Mouse (Mus musculus) liver, embryonic 14.5 days (tissue): ENCODE results near the gene Nop53. TPM values are rescaled to one million over a fixed set of nuclear protein-coding genes. Genes with fewer than 3 reads are reported as not detected.

Experiments used
- ATAC-seq: fragments of 200-750 bp; cut with Nextera tagmentation; 2 replicates; pipeline ENCODE4 v1.8.0; 2017; ENCODE audit warnings: moderate number of reproducible peaks, mild to moderate bottlenecking, moderate library complexity; ENCODE audit not compliant: insufficient read depth
- DNase-seq, 3 experiments: peaks; one replicate each; pipeline ENCODE4 v3.0.0-alpha.2; 2012 to 2013; ENCODE audit warnings: low read depth in 3 of 3, low spot score in 3 of 3
- H3K27ac ChIP-seq: fragments of 300-500 bp; sonication (generic); 2 replicates; pipeline ENCODE4 v1.5.1; 2014; ENCODE audit warnings: moderate library complexity, mild to moderate bottlenecking, control low read depth, inconsistent platforms
- H3K27me3 ChIP-seq: fragments of 300-500 bp; sonication (generic); 2 replicates; pipeline ENCODE4 v1.6.1; 2014; ENCODE audit warnings: mild to moderate bottlenecking, low read length, moderate library complexity; ENCODE audit not compliant: control insufficient read depth, insufficient read depth
- H3K36me3 ChIP-seq: fragments of 300-500 bp; sonication (generic); replicated peaks from 2 replicates; pipeline ENCODE4 v1.6.1; 2014; ENCODE audit warnings: low read depth; ENCODE audit not compliant: control insufficient read depth, insufficient read depth
- H3K4me1 ChIP-seq, 2 experiments: fragments of 200-500 bp in 1 of 2; fragments of 300-500 bp in 1 of 2; sonication (generic) in 1 of 2; replicated peaks; 2 replicates each; pipeline ENCODE4 v1.6.1; 2012 to 2014; ENCODE audit warnings: antibody characterized with exemption in 1 of 2, inconsistent platforms in 1 of 2, low read length in 1 of 2; ENCODE audit not compliant: control insufficient read depth in 2 of 2, insufficient read depth in 2 of 2
- H3K4me2 ChIP-seq: fragments of 300-500 bp; sonication (generic); 2 replicates; pipeline ENCODE4 v1.6.1; 2014; ENCODE audit warnings: low read depth, mild to moderate bottlenecking, control low read depth, moderate library complexity
- H3K4me3 ChIP-seq, 2 experiments: fragments of 200-500 bp in 1 of 2; fragments of 300-500 bp in 1 of 2; sonication (generic) in 1 of 2; 2 replicates each; pipeline ENCODE4 v1.5.1; 2012 to 2014; ENCODE audit warnings: low read depth in 2 of 2, low read length in 2 of 2, mild to moderate bottlenecking in 2 of 2, control low read depth in 1 of 2, inconsistent platforms in 1 of 2, moderate library complexity in 1 of 2; ENCODE audit not compliant: insufficient read depth in 1 of 2
- H3K9ac ChIP-seq: fragments of 300-500 bp; sonication (generic); replicated peaks from 2 replicates; pipeline ENCODE4 v1.6.1; 2014; ENCODE audit warnings: mild to moderate bottlenecking, control low read depth, moderate library complexity
- H3K9me3 ChIP-seq: fragments of 300-500 bp; sonication (generic); 2 replicates; pipeline ENCODE4 v1.6.1; 2016; ENCODE audit warnings: low read length, mixed read lengths; ENCODE audit not compliant: control insufficient read depth
- CTCF ChIP-seq: IDR thresholded peaks from 2 replicates; pipeline ENCODE4 v1.5.1; 2016; ENCODE audit warnings: antibody characterized with exemption, low read depth, control low read depth
- EP300 ChIP-seq: IDR thresholded peaks from 2 replicates; pipeline ENCODE4 v1.6.1; 2016; ENCODE audit warnings: antibody characterized with exemption, low read depth
- WGBS: fragments of 180-500 bp; shearing (Covaris S2); extraction: QIAGEN DNeasy Blood & Tissue Kit; methylation state at CpG from one replicate; pipeline ENCODE4 v1.1.7; 2014; ENCODE audit not compliant: insufficient replicate concordance; 5-methylcytosine and 5-hydroxymethylcytosine counted together
- polyA plus RNA-seq, 2 experiments: library from polyadenylated mRNA; depleted of rRNA in 1 of 2; stranded (reverse) in 1 of 2; unstranded in 1 of 2; fragments of >200 nt; fragmentation: Nextera tagmentation in 1 of 2; extraction: Ambion mirVana in 1 of 2; gene quantifications; 2 replicates each; pipeline versions ENCODE4 v1.2.1 to v1.2.3; 2012 to 2014

The Nop53 gene
- polyA plus RNA-seq (2012; rRNA removed) (32.1 and 56.9 TPM in 2 replicates), polyA plus RNA-seq (2014; fragmentation: Nextera tagmentation; extraction: Ambion mirVana) (75.9 and 96.8 TPM in 2 replicates)

- DNase-seq (peak; percentile 96 to 97 (median 96)), ATAC-seq (peak; percentile 87)
- peak within 1 kb of the TSS; percentile 90 for H3K4me2 ChIP-seq
- H3K36me3 ChIP-seq = peaks cover 34% of the 10 kb centered on the region
- peak within 1 kb of the TSS; percentile 79 to 84 for H3K4me3 ChIP-seq
- TF ChIP-seq EP300 = no peak
- TF ChIP-seq CTCF = no peak
- H3K9ac ChIP-seq = peak within 1 kb of the TSS; percentile 67
- no peaks in the 10 kb centered on the region for H3K27me3 ChIP-seq
- peaks cover 28 to 33% of the 10 kb centered on the region in 2 experiments for H3K4me1 ChIP-seq
- peak within 1 kb of the TSS; percentile 73 for H3K27ac ChIP-seq
- WGBS = 2% methylated on average over 59 of the region's 59 CpGs
- H3K9me3 ChIP-seq = no peaks in the 10 kb centered on the region
These were observed at the start of gene Nop53 for GRCm38 (mm10) chr7:15945721-15946536. Gene Nop53 (minus strand): TSS chr7:15946074.

- Histone ChIP-seq H3K36me3 (no peaks in the 10 kb centered on the region; the same call in none of the 2 replicates), H3K4me2 (no peak overlapping the region), H3K27ac (no peak overlapping the region), H3K27me3 (no peaks in the 10 kb centered on the region), H3K9me3 (no peaks in the 10 kb centered on the region), H3K4me1 (0 out of 4 replicates have a peak, but pooled peaks cover 0 to 3% of the 10 kb centered on the region in 2 experiments), H3K4me3 (no peak overlapping the region), H3K9ac (no peak overlapping the region)
- ATAC-seq (no peak), DNase-seq (no peak)
- no peak for TF ChIP-seq CTCF
- no peak for TF ChIP-seq EP300
- 78% methylated on average over 4 of the region's 4 CpGs for WGBS
These were observed 47.9 kb upstream of the Nop53 start for GRCm38 (mm10) chr7:15993789-15994188.

- peaks cover 5% of the 10 kb centered on the region for H3K36me3 ChIP-seq
- 64% methylated on average over 3 of the region's 3 CpGs for WGBS
- no peak for ATAC-seq
These were observed 47.3 kb upstream of the Nop53 start for GRCm38 (mm10) chr7:15993152-15993551.

GRCm38 (mm10) chr7:15991764-15992163, 45.9 kb upstream of the Nop53 start:
- no peak overlapping the region for H3K4me3 ChIP-seq
- H3K4me2 ChIP-seq = no peak overlapping the region
- TF ChIP-seq CTCF (no peak), EP300 (no peak)
- ATAC-seq (no peak), DNase-seq (no peak)
- H3K9me3 ChIP-seq = no peaks in the 10 kb centered on the region
- 0 out of 4 replicates have a peak, but pooled peaks cover 0 to 3% of the 10 kb centered on the region in 2 experiments for H3K4me1 ChIP-seq
- WGBS = 45% methylated on average over 3 of the region's 3 CpGs
- no peaks in the 10 kb centered on the region for H3K27me3 ChIP-seq
- H3K9ac ChIP-seq = no peak overlapping the region
- H3K36me3 ChIP-seq = peaks cover 7% of the 10 kb centered on the region
- H3K27ac ChIP-seq = no peak overlapping the region

More at GRCm38 (mm10) chr7:15993152-15993551, 47.3 kb upstream of the Nop53 start:
- DNase-seq = no peak
- Histone ChIP-seq H3K4me1 (0 out of 4 replicates have a peak, but pooled peaks cover 0 to 3% of the 10 kb centered on the region in 2 experiments), H3K9me3 (no peaks in the 10 kb centered on the region), H3K27me3 (no peaks in the 10 kb centered on the region), H3K4me3 (no peak overlapping the region), H3K9ac (no peak overlapping the region), H3K4me2 (no peak overlapping the region), H3K27ac (no peak overlapping the region)
- TF ChIP-seq CTCF = no peak
- no peak for TF ChIP-seq EP300
